Mouse (Mus musculus): ENCODE data around the gene Ckap2.

Ckap2 gene

GRCm38 (mm10) chr8:22185431-22186397 is at the start of gene Ckap2:
TSS of gene Ckap2 (minus strand) at chr8:22185819.
- DNase-seq (ENCODE audit: low spot score): peak; percentile 95

DNA sequence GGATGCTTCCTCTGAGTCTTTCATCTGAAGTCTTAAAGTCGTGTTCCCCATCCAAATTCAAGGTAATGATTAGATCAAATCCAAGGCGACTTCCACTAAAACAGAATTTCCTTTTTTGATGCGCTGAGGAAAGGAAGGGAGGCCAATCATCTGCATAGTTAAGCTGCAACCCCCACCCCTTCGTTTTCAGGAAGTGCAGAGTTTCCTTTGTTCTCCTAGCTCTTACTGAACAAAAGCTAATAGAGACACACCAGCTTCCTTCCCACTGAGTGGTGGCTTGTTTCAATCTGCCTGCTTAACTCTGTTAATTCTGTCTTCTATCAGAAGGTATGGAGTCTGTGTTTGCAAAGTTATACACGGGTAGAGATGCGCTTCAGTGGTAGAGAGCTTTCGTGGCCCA is 43.0 kb upstream of the Ckap2 start:
- DNase-seq (ENCODE audit: low spot score): no peak

GRCm38 (mm10) chr8:22227061-22227877 is 41.6 kb upstream of the Ckap2 start, which contains the start of gene Thsd1:
TSS of gene Thsd1 (plus strand) at chr8:22227313.
- DNase-seq (ENCODE audit: low spot score): peak; percentile 67

GRCm38 (mm10) chr8:22226361-22226760 is 40.7 kb upstream of the Ckap2 start:
- no peak for DNase-seq (ENCODE audit: low spot score)

DNA sequence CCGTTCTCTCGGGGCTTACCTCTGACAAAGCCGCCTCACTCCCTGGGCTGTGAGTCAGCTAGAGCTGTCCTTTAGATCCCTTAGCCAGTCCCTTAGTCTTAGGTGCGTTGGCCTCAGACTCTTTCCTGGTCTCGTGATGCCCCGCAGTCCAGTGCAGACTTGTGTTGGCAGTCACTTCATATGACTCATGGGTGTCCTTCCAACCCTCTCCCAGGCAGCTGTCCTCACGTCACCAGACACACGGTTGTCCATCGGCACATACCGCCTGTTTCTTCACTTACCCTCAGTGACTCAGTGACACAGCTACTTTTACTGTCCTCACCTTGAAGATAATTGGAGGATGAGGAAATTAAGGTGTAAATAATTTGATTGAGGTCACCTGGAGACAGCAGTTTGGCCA is 29.2 kb upstream of the Ckap2 start:
- no peak for DNase-seq (ENCODE audit: low spot score)

DNA sequence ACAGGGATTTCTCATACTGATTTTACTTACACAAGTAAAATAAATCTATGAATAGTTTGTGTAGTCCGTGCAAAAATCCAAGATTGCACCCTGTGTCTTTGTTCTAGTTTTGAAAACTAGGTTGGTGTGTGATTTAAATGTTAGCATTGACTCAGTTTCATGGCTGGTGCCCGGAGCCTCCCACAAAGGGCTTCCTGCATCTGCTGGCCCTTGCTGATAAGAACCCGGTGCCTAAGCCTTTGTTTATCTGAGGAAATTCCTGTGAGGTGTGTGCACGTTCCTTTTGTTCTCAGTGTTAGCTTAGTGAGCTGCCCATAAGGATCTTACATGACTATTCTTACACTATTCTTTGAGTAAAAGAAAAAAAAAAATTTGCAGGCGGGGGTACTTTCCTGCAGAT is 23.4 kb upstream of the Ckap2 start:
- DNase-seq (ENCODE audit: low spot score): no peak

DNA sequence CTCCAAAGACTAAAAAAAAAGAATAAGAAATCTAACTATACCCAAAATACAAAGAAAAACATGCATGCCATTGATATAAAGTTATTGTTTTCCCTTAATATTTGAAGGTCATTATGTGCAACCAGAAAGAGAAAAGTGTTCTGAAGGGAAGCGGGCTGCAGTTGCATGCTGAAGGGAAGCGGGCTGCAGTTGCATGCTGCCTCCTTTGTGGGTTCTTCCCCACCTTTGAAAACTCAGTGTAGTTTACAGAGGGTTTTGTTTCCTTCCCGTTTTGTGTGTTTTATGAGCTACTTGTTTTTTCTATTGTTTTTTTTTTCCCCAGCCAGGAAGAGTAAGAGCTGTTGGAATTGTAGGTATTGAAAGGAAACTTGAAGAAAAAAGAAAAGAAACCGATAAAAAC is 21.9 kb upstream of the Ckap2 start:
- no peak for DNase-seq (ENCODE audit: low spot score)

- DNase-seq (ENCODE audit: low spot score): no peak
These were observed 13.9 kb upstream of the Ckap2 start for GRCm38 (mm10) chr8:22199481-22199880.

- no peak for DNase-seq (ENCODE audit: low spot score)
These were observed 12.3 kb upstream of the Ckap2 start for GRCm38 (mm10) chr8:22197914-22198313.

DNA sequence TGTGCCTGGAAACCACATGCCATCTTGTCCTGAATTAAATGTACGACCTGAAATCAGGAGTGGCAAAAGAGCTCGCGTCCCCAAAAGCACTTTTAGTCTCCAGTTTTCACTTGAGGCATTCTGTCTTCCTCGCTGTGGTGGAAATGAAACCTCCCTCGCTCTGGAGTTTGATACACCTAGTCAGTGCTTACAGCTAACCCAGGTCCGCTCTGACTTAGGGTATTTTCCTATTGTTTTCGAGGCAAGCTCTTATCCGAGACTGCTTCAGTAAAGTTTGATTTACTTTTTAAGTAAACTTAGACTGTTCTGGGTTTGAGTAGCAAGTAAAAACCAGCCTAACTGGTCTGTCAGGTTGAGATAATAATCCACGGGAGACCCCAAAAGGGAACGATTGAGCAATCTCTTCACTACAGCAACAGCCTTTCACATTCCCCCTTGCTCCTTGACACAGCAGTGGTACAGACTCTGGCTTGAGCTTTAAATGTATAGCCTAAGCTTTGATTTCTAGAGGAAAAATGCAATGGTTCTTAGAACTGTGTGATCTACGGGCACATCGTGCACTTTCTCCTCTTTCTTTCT is 7.9 kb upstream of the Ckap2 start:
- no peak for DNase-seq (ENCODE audit: low spot score)

GRCm38 (mm10) chr8:22192660-22193431 is 7.2 kb upstream of the Ckap2 start, which contains the start of gene Vps36:
TSS of gene Vps36 (plus strand) at chr8:22192809.
- DNase-seq (ENCODE audit: low spot score): peak; percentile 94

DNA sequence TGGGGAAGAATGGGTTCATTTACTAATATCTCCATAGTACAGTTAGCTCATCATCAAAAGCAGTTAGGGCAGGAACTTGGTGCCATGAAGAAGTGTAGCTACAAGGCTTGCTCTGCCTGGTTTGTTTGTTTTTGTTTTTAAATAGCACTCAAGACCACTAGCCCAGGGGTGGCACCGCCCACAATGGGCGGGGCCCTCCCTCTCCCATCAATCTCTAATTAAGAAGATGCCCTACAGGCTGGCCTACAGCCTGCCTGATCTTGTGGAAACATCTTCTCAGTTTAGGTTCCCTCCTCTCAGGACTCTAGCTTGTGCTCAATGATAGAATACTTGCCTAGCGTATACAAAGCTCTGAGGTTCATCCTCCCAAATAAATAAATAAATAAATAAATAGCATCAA is 735 bp downstream of the Ckap2 start:
- DNase-seq (ENCODE audit: low spot score): no peak

GRCm38 (mm10) chr8:22175966-22176365 is 9.7 kb downstream of the Ckap2 start:
- no peak for DNase-seq (ENCODE audit: low spot score)

DNA sequence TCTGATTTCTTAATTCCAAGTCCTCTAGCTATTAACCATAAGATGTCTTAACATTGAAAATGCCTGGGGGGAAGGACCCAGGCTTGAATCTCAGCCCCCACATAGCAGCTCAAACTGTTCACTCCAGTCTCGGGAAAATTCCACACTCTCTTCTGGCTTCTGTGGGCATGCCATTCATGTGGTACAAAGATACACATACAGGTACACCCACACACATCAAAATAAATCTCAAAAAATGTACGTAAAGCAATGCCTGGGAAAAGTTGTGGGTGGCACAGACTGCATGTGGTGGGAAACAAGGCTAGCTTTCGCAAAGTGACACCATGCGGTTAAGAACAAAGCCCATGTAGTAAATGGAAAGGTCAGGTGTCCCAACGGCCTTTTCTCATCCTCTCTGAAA is 16.5 kb downstream of the Ckap2 start:
- no peak for DNase-seq (ENCODE audit: low spot score)

DNA sequence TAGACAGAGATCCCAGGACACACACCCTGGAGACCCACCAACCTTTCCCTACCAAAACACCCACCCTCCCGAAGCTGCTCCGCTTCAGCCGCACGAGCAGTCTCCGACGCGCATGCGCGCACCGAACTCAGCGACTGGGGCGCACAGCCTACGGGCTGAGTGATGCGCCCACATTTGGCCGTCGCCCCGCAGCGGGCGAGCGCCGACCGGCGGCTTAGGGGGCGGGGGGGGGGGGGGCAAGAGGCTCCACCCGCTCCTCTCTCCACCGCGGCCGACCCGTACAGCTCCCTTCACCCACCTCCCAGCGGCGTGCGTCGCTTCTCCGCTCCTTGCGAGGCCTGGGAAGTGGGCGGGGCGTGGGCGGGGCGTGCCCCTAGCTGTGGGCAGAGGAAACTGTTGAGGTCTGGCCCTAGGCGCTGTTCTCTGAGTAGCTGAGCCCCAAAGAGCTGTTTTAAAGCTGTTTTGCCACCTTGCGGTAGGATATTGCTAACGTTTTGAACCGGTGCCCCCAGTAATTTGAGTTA is 19.5 kb downstream of the Ckap2 start, which contains the start of gene Nek3:
Gene Nek3, minus strand, starts transcription at position 356 of the 524 bp plus-strand sequence.
- DNase-seq (ENCODE audit: low spot score): peak; percentile 87

DNA sequence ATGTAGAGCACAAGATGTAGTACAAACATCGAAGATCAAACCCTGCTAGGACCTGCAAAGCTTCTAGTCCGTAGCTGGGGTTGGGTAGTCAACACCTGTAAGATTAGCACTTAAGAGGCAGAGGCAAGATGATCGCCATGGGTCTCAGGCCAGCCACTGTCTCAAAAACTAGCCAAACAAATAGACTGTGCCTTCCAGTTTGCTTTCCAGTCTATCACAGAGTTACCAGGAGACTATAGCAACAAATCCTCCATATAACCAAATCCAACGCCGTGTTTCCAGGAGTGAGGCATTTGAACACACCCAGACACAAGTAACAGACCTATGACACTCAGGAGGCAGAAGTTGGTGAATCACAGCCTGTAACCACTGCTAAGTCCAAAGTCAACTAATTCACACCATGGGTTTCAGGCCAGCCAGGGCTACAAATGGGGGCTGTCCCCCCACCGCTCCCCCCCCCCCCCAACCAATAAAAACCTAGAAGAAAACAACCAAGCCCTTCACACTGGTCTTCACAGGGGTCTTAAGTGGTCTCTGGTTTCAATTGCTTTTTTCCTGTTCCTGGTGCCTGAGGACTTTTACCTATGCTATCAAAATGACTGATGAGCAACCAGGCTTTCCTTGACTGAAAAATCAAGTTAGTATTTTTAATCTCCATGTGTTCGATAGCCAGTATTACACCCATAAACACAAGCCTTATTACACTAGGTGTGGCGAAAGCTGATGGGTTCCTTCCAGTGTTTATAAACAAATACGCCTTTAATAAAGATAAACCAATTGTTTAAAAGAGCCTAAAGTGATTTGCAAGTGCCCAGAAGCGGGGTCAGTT is 20.2 kb downstream of the Ckap2 start:
- no peak for DNase-seq (ENCODE audit: low spot score)

DNA sequence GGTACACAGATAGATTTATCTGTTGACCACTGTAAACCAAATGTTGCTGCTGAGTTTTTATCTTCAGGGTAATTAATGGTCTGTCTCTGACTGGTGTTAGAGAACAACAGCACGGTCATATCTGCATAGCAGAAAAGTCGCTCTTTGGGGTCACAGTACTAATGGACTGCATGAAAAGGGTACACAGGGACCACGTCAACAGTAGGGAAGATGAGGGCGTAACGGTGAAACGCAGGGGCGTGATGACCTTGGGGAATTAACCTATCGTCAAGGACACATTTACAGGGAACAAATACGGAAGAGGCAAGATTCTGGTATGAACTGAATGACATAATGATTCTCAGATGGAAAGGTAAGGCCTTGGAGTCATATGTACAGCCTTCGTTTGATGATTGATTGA is 21.2 kb downstream of the Ckap2 start:
- no peak for DNase-seq (ENCODE audit: low spot score)

DNA sequence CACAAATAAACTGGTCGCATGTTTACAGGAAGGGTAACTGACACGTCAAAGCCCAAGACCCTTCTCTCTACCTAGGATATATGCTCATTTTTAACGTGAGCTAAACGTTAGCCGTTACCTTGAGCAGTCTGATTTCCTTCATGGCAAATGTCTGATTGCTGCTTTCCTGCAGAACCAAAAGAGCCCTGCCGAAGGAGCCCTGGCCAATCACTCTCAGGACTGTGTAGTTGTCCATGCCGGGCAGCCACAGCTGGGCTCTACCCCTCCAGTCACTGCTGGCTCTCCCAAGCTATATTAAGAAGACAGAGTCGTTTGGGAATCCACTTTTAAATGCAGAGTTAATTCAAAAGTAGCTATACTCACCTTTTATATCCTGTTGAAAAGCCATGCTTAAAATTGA is 23.4 kb downstream of the Ckap2 start:
- DNase-seq (ENCODE audit: low spot score): no peak

DNA sequence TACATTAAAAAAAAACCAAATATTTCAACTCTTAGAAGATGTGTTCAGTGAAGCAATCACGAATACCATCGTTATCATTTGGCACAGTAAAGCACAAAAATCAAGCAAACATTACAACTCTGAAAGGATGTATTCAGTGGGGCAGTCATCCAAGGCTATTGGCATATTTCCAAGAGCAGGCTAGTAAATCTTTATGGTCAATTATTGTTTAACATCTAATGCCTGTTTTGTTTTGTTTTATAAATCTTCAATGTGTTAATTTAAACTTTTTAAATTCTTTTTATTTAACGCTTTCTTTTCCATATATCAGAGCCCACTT is 35.3 kb downstream of the Ckap2 start:
- DNase-seq (ENCODE audit: low spot score): no peak

GRCm38 (mm10) chr8:22149643-22150344 is 35.8 kb downstream of the Ckap2 start:
- DNase-seq (ENCODE audit: low spot score): no peak
